In genomic region chr6:136172172-136172651, GRCm38 (mm10) we compare ENCODE assay signal across 10 mouse cellular contexts. TPM values are rescaled to one million over a fixed set of nuclear protein-coding genes. Genes with fewer than 3 reads are reported as not detected.
DNase-seq lines count a peak whose midpoint lies in the region; ATAC-seq and TF ChIP-seq lines count a peak whose summit lies in the region.
"Had no signal": no experiment of that assay in that cellular context is flagged by ENCODE, and none has a peak within 500 bp of the region (broad histone marks: within the 10 kb centered on the region; RNA-seq: fewer than 3 reads in every experiment).

No protein-coding gene starts in this region.

- H3K27ac ChIP-seq in heart, embryonic 10.5 days, result no peak overlapping the region
- peak overlapping the region; percentile 79 for H3K27ac ChIP-seq in forebrain, embryonic 13.5 days
- peak overlapping the region; percentile 67 for H3K27ac ChIP-seq in midbrain, embryonic 12.5 days (replicated peaks)
- H3K27ac ChIP-seq: liver, embryonic 14.5 days had no signal

- WGBS in heart, embryonic 10.5 days, result 2% methylated on average over 43 of the region's 43 CpGs
- WGBS in forebrain, embryonic 13.5 days, result under 1% methylated on average over 43 of the region's 43 CpGs
- WGBS in midbrain, embryonic 12.5 days, result under 1% methylated on average over 43 of the region's 43 CpGs

- peak overlapping the region; percentile 94 for H3K4me2 ChIP-seq in forebrain, embryonic 13.5 days
- peak overlapping the region; percentile 91 for H3K4me2 ChIP-seq in midbrain, embryonic 12.5 days (replicated peaks)

- peaks cover 16% of the 10 kb centered on the region for H3K4me1 ChIP-seq in heart, embryonic 10.5 days
- H3K4me1 ChIP-seq in G1E (ENCODE audit: insufficient read depth, low read depth, low read length), result no peaks in the 10 kb centered on the region
- peaks cover 13% of the 10 kb centered on the region; the same call in 1 of the 2 replicates for H3K4me1 ChIP-seq in forebrain, embryonic 13.5 days
- H3K4me1 ChIP-seq in midbrain, embryonic 12.5 days, result peaks cover 15% of the 10 kb centered on the region; the same call in 1 of the 2 replicates

- no peaks in the 10 kb centered on the region for H3K36me3 ChIP-seq in heart, embryonic 10.5 days
- no peaks in the 10 kb centered on the region for H3K36me3 ChIP-seq in G1E (replicated peaks)
- no peaks in the 10 kb centered on the region for H3K36me3 ChIP-seq in forebrain, embryonic 13.5 days (ENCODE audit: poor library complexity, severe bottlenecking)
- H3K36me3 ChIP-seq in midbrain, embryonic 12.5 days, result no peaks in the 10 kb centered on the region

- peaks cover 54% of the 10 kb centered on the region for H3K27me3 ChIP-seq in heart, embryonic 10.5 days (ENCODE audit: insufficient read depth, poor library complexity, severe bottlenecking)
- no peaks in the 10 kb centered on the region for H3K27me3 ChIP-seq in G1E (ENCODE audit: insufficient read depth, low read length)
- H3K27me3 ChIP-seq in forebrain, embryonic 13.5 days, result peaks cover 25% of the 10 kb centered on the region
- H3K27me3 ChIP-seq in midbrain, embryonic 12.5 days, result peaks cover 26% of the 10 kb centered on the region
- H3K27me3 ChIP-seq: CH12.LX had no signal

- DNase-seq in heart, embryonic 10.5 days (ENCODE audit: low spot score), result no peak
- no peak for DNase-seq in heart, postnatal 10 days
- DNase-seq in G1E (ENCODE audit: low spot score), result no peak
- peak; percentile 82 for DNase-seq in layer of hippocampus, adult 9-11 months

- no peaks in the 10 kb centered on the region for H3K9me3 ChIP-seq in heart, embryonic 10.5 days
- peaks cover 58% of the 10 kb centered on the region for H3K9me3 ChIP-seq in G1E (replicated peaks)
- no peaks in the 10 kb centered on the region for H3K9me3 ChIP-seq in forebrain, embryonic 13.5 days (replicated peaks)
- H3K9me3 ChIP-seq in midbrain, embryonic 12.5 days, result no peaks in the 10 kb centered on the region

- TF ChIP-seq CTCF in G1E (IDR thresholded peaks at IDR 0.05; ENCODE audit: low read depth, low read length), result no peak

- no peak for ATAC-seq in G1E (ENCODE audit: extremely low read depth, insufficient number of reproducible peaks, low FRiP score, poor library complexity, severe bottlenecking)
- peak; percentile 79 for ATAC-seq in forebrain, embryonic 13.5 days
- ATAC-seq in midbrain, embryonic 12.5 days (ENCODE audit: low FRiP score, low read depth), result peak; percentile 66
- no peak for ATAC-seq in activated CD4-positive, CD25-positive, alpha-beta regulatory T cell, adult 4 months
- no peak for ATAC-seq in erythroid progenitor cell, adult 5-6 weeks (replicated peaks; ENCODE audit: low FRiP score, poor library complexity, severe bottlenecking)

- H3K4me3 ChIP-seq in heart, embryonic 10.5 days, result peak overlapping the region; percentile 66
- H3K4me3 ChIP-seq in G1E (ENCODE audit: low read depth, low read length), result peak overlapping the region; percentile 38; the same call in 1 of the 2 replicates
- peak overlapping the region; percentile 62 for H3K4me3 ChIP-seq in forebrain, embryonic 13.5 days
- H3K4me3 ChIP-seq in midbrain, embryonic 12.5 days, result peak overlapping the region; percentile 58

- peak overlapping the region; percentile 70 for H3K9ac ChIP-seq in forebrain, embryonic 13.5 days
- H3K9ac ChIP-seq in midbrain, embryonic 12.5 days (replicated peaks), result peak overlapping the region; percentile 64
- H3K9ac ChIP-seq: liver, embryonic 14.5 days had no signal

- intact Hi-C loops in heart, postnatal 10 days (cut with DNase I), result no loop called here

RNA-seq across cellular contexts. Expression of gene Grin2b, which starts 1.1 kb away (rescaled TPM):
- 0.07 and 0.15 TPM in 2 replicates for polyA plus RNA-seq in heart, embryonic 10.5 days (2016; fragmentation: Nextera tagmentation; extraction: Ambion mirVana)
- total RNA-seq in heart, postnatal 10 days (2021), result under 1 TPM in 1 of 2 experiments, not detected in 1; under 0.01 TPM
- not detected in 2 replicates for total RNA-seq in G1E (2014; fragmentation: Nextera tagmentation)
- total RNA-seq in G1E (2017), result 0.05 and 0.06 TPM in 2 replicates
- not detected in 2 replicates for polyA plus RNA-seq in G1E (2012)
- 34.9 and 44.5 TPM in 2 replicates for polyA plus RNA-seq in forebrain, embryonic 13.5 days (2015; fragmentation: Nextera tagmentation; extraction: Ambion mirVana)
- 10.7 and 12.5 TPM in 2 replicates for polyA plus RNA-seq in midbrain, embryonic 12.5 days (2016; fragmentation: Nextera tagmentation; extraction: Ambion mirVana)
- under 1 TPM in 1 of 2 experiments, not detected in 1; 0.09 TPM for polyA plus RNA-seq in activated CD4-positive, CD25-positive, alpha-beta regulatory T cell, adult 4 months (2017; shearing (Covaris generic))
- total RNA-seq in erythroid progenitor cell, adult 5-6 weeks (2015; ENCODE audit: low replicate concordance), result not detected in 2 replicates
- not detected in 2 replicates for total RNA-seq in erythroid progenitor cell, adult 5-6 weeks (2017; ENCODE audit: low replicate concordance)
- total RNA-seq: CH12.LX had no signal

Comparison
In these comparisons a context has a peak if more than half of its experiments do, and no peak if none do; other contexts are left out.
1. ATAC-seq: peak in forebrain, embryonic 13.5 days (single experiment) and midbrain, embryonic 12.5 days (single experiment); none in G1E (single experiment), activated CD4-positive, CD25-positive, alpha-beta regulatory T cell, adult 4 months (single experiment) and erythroid progenitor cell, adult 5-6 weeks (single experiment).
2. RNA of gene Grin2b, which starts 1.1 kb away (polyA plus RNA-seq): 34.9 to 44.5 TPM in forebrain, embryonic 13.5 days and 10.7 to 12.5 TPM in midbrain, embryonic 12.5 days; 0.07 to 0.15 TPM in heart, embryonic 10.5 days, 0.09 TPM in activated CD4-positive, CD25-positive, alpha-beta regulatory T cell, adult 4 months and not detected in G1E; every median in the first group is over 10 times any median in the second.
3. Peak in every context shown above with its lines, with median percentiles within 50 percentile points of each other: H3K4me3 ChIP-seq.